Mouse (Mus musculus) stomach, adult 2 months (tissue): Measurements from ENCODE around the gene Mical1. TPM values are rescaled to one million over a fixed set of nuclear protein-coding genes. Genes with fewer than 3 reads are reported as not detected.

Source experiments
- polyA plus RNA-seq: library from polyadenylated mRNA; depleted of rRNA; stranded (reverse); fragments of >200 nt; gene quantifications from 2 replicates; pipeline ENCODE4 v1.2.3, GENCODE M21; 2012; rRNA removed

The Mical1 gene
- polyA plus RNA-seq = 20.8 and 22.3 TPM in 2 replicates

DNA sequence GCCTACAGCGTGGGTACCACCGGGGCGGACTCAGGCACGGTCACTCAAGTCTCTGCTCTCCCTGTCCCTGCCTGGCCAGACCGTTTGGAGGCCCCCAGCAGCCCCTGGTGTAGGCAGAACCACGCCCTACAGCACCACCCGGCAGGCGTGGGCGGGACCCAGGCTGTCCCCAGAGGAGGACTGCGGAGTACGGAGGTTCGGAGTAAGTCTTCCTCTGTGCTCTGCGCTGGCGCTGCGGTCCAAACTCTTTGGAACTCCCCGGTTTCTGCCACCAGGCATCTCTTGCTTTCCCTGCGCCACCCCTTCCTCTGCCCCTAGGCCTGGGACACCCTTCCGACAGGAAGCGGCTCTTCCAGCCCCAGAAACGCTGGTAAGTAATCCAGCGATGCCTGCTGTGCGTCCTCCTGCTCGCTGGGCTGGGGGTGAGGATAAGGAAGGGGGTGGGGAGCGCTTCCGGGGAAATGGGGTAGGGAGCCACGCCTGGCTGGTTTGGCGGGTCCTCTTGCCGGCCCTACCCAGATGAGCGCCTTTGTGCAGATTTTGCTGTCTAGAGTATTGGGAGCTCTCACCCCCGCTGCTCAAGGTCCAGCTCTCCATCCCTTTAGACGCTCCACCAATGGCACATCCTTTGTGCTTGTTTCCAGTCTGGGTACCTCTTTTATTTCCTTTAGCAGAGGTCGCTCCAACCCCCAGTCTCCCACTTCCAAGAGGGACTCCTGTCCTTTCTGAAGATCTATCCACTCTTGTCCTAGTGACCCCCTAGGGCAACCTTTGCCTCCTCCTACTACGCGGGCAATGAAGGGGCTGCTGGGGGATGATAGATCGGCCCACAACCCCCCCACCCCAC lies at the start of gene Mical1:
Mical1 (plus strand) TSS at position 144 of the 847 bp plus-strand sequence.

DNA sequence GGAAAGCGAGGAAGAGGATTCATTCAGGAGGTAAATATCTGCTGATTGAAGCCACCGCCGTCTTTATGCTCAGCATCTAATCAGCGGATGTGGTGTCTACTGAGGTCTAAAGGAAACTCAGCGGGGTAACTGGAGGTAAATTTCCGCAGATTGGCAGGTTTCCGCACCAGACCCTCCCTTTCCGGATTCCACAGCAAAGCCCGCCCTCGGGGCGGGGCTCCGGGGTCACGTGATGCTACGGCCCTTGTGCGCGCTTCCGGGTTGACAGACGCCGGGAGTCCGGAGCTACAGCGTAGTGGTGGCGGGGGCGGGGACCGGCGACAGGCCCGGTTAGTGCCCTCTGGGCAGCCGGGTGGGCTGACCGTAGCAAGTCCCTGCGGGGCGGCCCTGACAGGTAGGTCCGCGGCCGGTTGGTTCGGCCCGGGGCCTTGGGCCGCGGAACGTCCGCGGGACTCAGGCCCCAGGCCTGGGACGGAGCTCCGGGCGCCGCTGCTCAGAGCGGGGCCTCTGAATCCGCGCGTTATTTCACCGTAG lies 25.9 kb upstream of the Mical1 start, which contains the start of gene Zbtb24:
Zbtb24 (plus strand) TSS at position 247 of the 534 bp plus-strand sequence.

DNA sequence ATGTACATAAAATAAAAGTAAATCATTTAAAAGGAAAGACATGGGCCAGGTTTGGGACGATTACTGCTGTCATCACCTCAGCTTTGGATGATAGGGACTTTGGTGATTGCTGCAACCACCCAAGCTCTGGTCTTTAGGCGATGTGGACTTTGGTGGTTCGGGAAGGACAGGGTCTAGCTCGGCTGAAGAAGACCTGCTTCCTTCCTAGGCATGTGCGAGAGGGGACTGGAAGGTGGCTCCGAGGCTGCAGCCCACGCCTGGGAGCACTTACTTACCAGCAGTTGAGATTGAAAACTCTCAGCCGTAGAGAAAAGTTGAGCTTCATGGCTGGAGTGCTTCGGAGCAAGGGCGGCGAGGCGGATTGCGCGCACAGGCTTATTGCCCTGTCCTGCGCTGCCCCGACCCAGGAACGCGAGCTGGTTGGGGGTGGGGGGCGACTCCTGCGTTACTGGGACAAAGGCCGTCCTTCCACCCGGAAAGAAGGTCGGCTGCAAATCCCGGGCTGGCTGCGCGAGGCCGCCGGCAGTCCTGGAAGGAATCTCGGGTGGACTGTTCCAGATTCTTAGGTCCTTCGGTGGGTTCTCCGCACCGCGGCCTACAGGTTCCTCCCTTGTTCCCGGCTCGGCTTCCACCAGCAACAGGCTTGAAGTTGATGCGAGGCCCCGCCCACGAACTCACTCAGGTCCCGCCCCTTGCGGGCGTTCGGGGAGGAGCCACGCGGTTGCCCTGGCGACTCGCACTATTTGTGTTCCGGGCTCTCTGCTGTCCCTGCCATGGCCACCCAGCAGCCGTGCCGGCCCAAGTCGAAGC lies 13.8 kb downstream of the Mical1 start, which contains the start of the genes Smpd2 and Ppil6:
Smpd2 (minus strand) TSS at position 662 of the 810 bp plus-strand sequence.
Ppil6 (plus strand) TSS at position 732 of the 810 bp plus-strand sequence.

DNA sequence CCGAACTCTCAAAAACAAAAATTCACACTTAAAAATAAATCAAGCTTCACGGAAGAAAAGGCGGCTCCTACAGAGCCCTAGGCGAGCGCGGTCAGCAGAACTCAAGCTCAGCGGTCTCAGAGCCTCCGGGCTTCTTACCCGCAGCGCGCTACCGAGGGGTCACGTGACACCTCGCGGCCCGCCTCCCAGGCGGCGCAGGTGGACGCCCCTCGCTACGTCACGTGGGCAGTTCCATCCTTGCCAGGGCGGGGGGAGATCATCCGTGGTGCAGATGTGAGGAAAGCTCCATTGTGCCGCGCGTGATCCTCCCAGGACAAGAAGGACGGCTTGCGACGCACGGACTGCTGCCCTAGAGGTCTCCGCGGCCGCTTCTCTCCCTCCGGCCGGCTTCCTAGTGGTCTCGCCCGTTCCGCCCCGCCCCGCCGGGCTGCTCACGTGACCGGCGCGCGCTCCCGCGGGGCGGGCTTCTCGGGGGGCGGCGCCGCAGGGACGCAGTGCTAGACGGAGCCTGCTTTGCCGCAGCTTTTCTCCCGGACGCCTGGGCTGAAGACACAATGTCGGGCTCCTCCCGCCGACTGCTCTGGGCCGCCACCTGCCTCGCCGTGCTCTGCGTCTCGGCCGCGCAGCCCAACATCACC lies 43.0 kb downstream of the Mical1 start, which contains the start of gene Cd164:
Cd164 (plus strand) TSS at position 434 of the 638 bp plus-strand sequence.

Other genes starting within 250 kb of the Mical1 start
- gene Fig4, start 173.1 kb upstream of the Mical1 start, polyA plus RNA-seq = 3.0 and 3.2 TPM in 2 replicates
- not detected in 2 replicates for gene Ak9, start 172.3 kb upstream of the Mical1 start, polyA plus RNA-seq
- gene Zbtb24, start 25.9 kb upstream of the Mical1 start, polyA plus RNA-seq = 4.2 and 4.6 TPM in 2 replicates
- 38.8 and 48.1 TPM in 2 replicates for gene Smpd2, start 14.1 kb downstream of the Mical1 start, polyA plus RNA-seq
- 0.11 and 0.44 TPM in 2 replicates for gene Ppil6, start 14.1 kb downstream of the Mical1 start, polyA plus RNA-seq
- 42.3 and 44.8 TPM in 2 replicates for gene Cd164, start 43.1 kb downstream of the Mical1 start, polyA plus RNA-seq
- 0.06 and 0.17 TPM in 2 replicates for gene Ccdc162, start 240.3 kb downstream of the Mical1 start, polyA plus RNA-seq